Mouse (Mus musculus): ENCODE measurements around the gene Tyr. TPM values are rescaled to one million over a fixed set of nuclear protein-coding genes. Genes with fewer than 3 reads are reported as not detected.

The Tyr gene
- 0.04 TPM in 1 of 2 replicates, not detected in the other for polyA plus RNA-seq (2012; rRNA removed)

DNA sequence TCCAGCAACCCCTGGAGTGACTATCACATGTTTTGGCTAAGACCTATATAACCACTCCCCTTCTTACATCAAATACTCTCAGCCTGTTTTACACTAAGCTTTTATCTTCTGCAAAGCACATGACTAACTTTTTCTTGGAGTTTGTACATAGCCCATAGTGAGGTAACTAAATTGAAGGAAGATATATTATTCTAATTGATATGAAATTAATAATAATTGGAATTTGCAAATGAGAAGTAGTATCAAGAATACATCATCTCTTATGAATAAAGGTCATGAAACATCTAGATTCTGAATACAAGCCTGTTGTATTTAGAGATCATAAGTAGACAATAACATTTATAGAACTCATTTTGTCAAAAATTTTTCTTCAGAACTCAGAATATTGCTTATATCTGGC lies at the start of gene Tyr:
Gene Tyr (minus strand): TSS at position 101 of the 400 bp plus-strand sequence.

Other genes starting within 250 kb of the Tyr start
- gene Nox4, start 247.4 kb downstream of the Tyr start, polyA plus RNA-seq (2012; rRNA removed) = 2.3 and 2.6 TPM in 2 replicates
- 39.7 and 40.2 TPM in 2 replicates for gene Grm5, start 90.7 kb upstream of the Tyr start, polyA plus RNA-seq (2012; rRNA removed)